Mouse (Mus musculus): ENCODE measurements around the gene Ripk1.
"Not testable (repeated sequence)": the region's sequence is repeated elsewhere in the genome, so short reads cannot be mapped to it uniquely, and the experiment has no call there.

GRCm38 (mm10) chr13:34075893-34076292 is 73.7 kb downstream of the Ripk1 start:
- TF ChIP-seq CTCF (IDR thresholded peaks at IDR 0.05; ENCODE audit: borderline replicate concordance, control insufficient read depth, extremely low read depth, insufficient read depth, low read length, poor library complexity); POLR2A (IDR thresholded peaks at IDR 0.05; ENCODE audit: control insufficient read depth, extremely low read depth, insufficient read depth, low read length, poor library complexity): not testable (repeated sequence)

Data from thymus, adult 2 months (tissue).